Mouse (Mus musculus) spleen, embryonic (tissue): Measurements from ENCODE around the gene Pglyrp3.
"Not testable (repeated sequence)": the region's sequence is repeated elsewhere in the genome, so short reads cannot be mapped to it uniquely, and the experiment has no call there.

Source experiments
- CTCF ChIA-PET: fragments of 350-600 bp; sonication (Branson Sonifier 250); formaldehyde crosslinking; loops from one replicate; lab custom pipeline; 2022; lab: Charles Lee

Gene Pglyrp3

DNA sequence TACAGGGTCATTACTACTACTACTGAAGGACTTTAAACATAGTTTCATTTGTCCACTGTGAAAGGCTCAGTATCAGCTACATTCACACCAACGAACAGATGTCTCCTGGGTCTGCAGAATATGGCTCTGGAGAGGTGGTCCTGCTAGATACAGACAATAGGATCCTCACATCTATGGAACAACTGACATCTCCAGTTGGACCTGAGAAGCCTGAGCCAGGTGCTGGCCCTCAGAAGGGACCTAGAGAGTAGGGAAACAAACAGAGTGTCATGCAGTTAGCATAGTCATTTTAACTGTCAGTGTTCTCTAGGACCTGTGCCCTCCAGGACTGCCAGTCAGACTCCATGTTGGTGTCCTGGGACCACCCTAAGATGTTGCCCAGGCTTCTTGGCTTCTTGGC, at the start of gene Pglyrp3:
Pglyrp3 (plus strand) TSS at position 301 of the 400 bp plus-strand sequence.
- CTCF ChIA-PET, result no interaction called here

- CTCF ChIA-PET, result no interaction called here
Measured at GRCm38 (mm10) chr3:92011001-92011400, 3.4 kb upstream of the Pglyrp3 start.

- CTCF ChIA-PET, result not testable (repeated sequence)
Measured at GRCm38 (mm10) chr3:92024541-92024940, 10.2 kb downstream of the Pglyrp3 start.

DNA sequence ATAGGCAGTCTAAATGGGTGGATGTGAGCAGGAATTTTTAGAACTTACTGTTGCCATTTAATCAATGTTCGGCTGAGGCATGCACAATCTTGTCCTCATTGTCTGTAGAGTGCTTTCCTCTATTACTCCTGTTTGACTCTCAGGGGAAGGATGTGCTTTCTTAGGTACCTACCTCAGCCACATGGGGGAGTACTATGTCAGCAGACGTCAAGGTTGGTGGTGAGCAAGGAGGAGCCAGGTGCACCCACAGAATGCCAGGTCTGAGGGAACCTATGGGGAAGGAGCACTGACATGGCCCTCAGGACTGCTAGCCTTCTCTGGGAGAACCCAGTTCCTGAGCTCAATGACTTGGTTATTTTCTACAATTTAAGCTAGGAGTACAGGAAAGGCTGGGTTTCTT, 18.8 kb downstream of the Pglyrp3 start:
- CTCF ChIA-PET, result no interaction called here

DNA sequence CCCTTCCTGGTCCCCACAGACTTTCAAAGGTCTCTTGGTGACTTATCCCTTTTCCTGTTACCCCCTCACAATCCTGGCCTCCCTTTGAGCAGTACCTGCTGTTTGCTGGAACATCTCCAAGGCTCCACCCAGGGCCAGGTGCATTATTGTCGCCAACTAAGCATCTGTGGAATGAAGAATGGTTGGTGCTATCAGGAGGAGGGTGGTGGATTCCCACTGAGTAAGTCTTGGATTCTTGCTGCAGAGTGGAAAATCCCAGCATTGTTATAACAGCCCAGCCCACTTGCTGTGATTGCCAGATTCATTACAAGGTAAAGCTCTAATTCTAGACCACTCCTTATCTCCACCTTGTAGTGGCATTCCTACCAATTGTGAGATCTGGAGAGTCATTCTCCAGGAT, 19.5 kb downstream of the Pglyrp3 start:
- CTCF ChIA-PET, result no interaction called here

GRCm38 (mm10) chr3:92050382-92051054, 36.1 kb downstream of the Pglyrp3 start:
- CTCF ChIA-PET, result no interaction called here

DNA sequence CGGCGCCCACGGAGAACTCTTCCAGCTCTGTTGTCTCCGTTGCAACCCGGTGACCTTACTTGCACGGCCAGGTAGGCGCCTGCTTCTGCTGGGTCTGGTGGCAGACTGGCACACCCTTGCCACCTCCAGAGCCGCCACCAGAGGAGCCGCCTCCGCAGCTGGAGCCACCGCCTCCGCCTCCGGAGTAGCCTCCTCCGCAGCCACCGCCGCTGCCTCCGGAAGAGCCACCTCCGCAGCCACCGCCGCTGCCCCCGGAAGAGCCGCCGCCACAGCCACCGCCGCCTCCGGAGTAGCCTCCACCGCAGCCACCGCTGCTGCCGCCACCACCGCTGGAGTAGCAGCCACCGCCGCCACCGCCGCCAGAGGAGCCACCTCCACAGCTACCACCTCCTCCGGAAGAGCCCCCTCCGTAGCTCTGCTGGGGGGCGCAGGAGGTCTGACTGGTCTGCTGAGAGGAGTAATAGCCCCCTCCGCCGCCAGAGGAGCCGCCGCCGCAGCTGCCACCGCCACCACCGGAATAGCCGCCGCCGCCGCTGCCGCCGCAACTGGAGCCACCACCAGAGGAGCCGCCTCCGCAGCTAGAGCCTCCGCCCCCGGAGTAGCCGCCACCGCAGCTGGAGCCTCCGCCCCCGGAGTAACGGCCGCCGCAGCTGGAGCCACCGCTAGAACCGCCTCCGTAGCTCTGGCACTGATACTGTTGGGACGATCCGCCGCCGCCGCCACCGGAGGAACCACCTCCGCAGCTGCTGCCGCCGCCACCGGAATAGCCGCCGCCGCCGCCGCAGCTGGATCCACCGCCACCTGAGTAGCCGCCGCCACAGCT, 66.3 kb downstream of the Pglyrp3 start:
- CTCF ChIA-PET, result no interaction called here
